Mouse (Mus musculus) limb, embryonic 10.5 days (tissue): ENCODE results near the gene Crabp2. TPM values are rescaled to one million over a fixed set of nuclear protein-coding genes. Genes with fewer than 3 reads are reported as not detected.

Experiments
- DNase-seq: peaks from one replicate; pipeline ENCODE4 v3.0.0-alpha.2; 2017; ENCODE audit warnings: low spot score
- H3K27ac ChIP-seq: fragments of 300-500 bp; sonication (generic); 2 replicates; pipeline ENCODE4 v1.5.1; 2016; ENCODE audit warnings: mild to moderate bottlenecking
- H3K27me3 ChIP-seq: fragments of 300-500 bp; sonication (generic); 2 replicates; pipeline ENCODE4 v1.6.1; 2016; ENCODE audit warnings: low read depth, mild to moderate bottlenecking; ENCODE audit not compliant: poor library complexity, severe bottlenecking
- H3K36me3 ChIP-seq: fragments of 300-500 bp; sonication (generic); 2 replicates; pipeline ENCODE4 v1.6.1; 2016; ENCODE audit warnings: mild to moderate bottlenecking, moderate library complexity
- H3K4me1 ChIP-seq: fragments of 300-500 bp; sonication (generic); 2 replicates; pipeline ENCODE4 v1.6.1; 2016
- H3K4me3 ChIP-seq: fragments of 300-500 bp; sonication (generic); 2 replicates; pipeline ENCODE4 v1.5.1; 2016; ENCODE audit warnings: mild to moderate bottlenecking, moderate library complexity
- H3K9me3 ChIP-seq: fragments of 300-500 bp; sonication (generic); replicated peaks from 2 replicates; pipeline ENCODE4 v1.6.1; 2016; ENCODE audit warnings: mild to moderate bottlenecking
- WGBS: fragments of 180-500 bp; shearing (Covaris S2); methylation state at CpG from one replicate; pipeline ENCODE4 v1.1.7; 2016; 5-methylcytosine and 5-hydroxymethylcytosine counted together
- polyA plus RNA-seq: library from polyadenylated mRNA; unstranded; fragments of >200 nt; fragmentation: Nextera tagmentation; extraction: Ambion mirVana; gene quantifications from 2 replicates; pipeline ENCODE4 v1.2.1, GENCODE M21; 2016

Gene Crabp2
- polyA plus RNA-seq, 1 experiment from 2014 or later: 944 TPM

GRCm38 (mm10) chr3:87949955-87950515 lies 1.6 kb downstream of the Crabp2 start:
- Histone ChIP-seq H3K27ac (peak overlapping the region; percentile 93), H3K9me3 (no peaks in the 10 kb centered on the region), H3K27me3 (no peaks in the 10 kb centered on the region), H3K36me3 (peaks cover 48% of the 10 kb centered on the region), H3K4me3 (peak overlapping the region; percentile 75), H3K4me1 (peaks cover 79% of the 10 kb centered on the region)
- WGBS: 4% methylated on average over 13 of the region's 13 CpGs
- peak; percentile 61 for DNase-seq

- DNase-seq: no peak
- Histone ChIP-seq H3K9me3 (no peaks in the 10 kb centered on the region), H3K4me3 (peak overlapping the region; percentile 75), H3K27me3 (no peaks in the 10 kb centered on the region), H3K4me1 (peaks cover 62% of the 10 kb centered on the region), H3K36me3 (peaks cover 47% of the 10 kb centered on the region), H3K27ac (peak overlapping the region; percentile 57)
- WGBS: 15% methylated on average over 12 of the region's 12 CpGs
Observed at GRCm38 (mm10) chr3:87951946-87952345, 3.5 kb downstream of the Crabp2 start.

- H3K27me3 ChIP-seq: no peaks in the 10 kb centered on the region
- peaks cover 47% of the 10 kb centered on the region for H3K36me3 ChIP-seq
- H3K4me3 ChIP-seq: peak overlapping the region; percentile 75
- WGBS: 3% methylated on average over 5 of the region's 5 CpGs
- peaks cover 60% of the 10 kb centered on the region for H3K4me1 ChIP-seq
- peak overlapping the region; percentile 57 for H3K27ac ChIP-seq
- H3K9me3 ChIP-seq: no peaks in the 10 kb centered on the region
- DNase-seq: peak; percentile 41
Observed at GRCm38 (mm10) chr3:87952440-87952839, 4.0 kb downstream of the Crabp2 start.

GRCm38 (mm10) chr3:87958056-87958455 lies 9.6 kb downstream of the Crabp2 start:
- Histone ChIP-seq H3K27me3 (no peaks in the 10 kb centered on the region), H3K4me3 (no peak overlapping the region), H3K4me1 (peaks cover 39% of the 10 kb centered on the region), H3K27ac (peak overlapping the region; percentile 71), H3K36me3 (peaks cover 23% of the 10 kb centered on the region), H3K9me3 (no peaks in the 10 kb centered on the region)
- WGBS: 4% methylated on average over 1 of the region's 1 CpGs
- DNase-seq: no peak

- Histone ChIP-seq H3K4me3 (0 out of 2 replicates have a peak overlapping the region, but pooled peaks have one; percentile 5), H3K27ac (peak overlapping the region; percentile 71)
Observed at GRCm38 (mm10) chr3:87958476-87958875, 10.0 kb downstream of the Crabp2 start.

GRCm38 (mm10) chr3:87958967-87959366 lies 10.5 kb downstream of the Crabp2 start:
- no peak for DNase-seq
- 0 out of 2 replicates have a peak overlapping the region, but pooled peaks have one; percentile 5 for H3K4me3 ChIP-seq
- peak overlapping the region; percentile 90 for H3K27ac ChIP-seq
- 17% methylated on average over 1 of the region's 1 CpGs for WGBS
- no peaks in the 10 kb centered on the region for H3K9me3 ChIP-seq
- H3K36me3 ChIP-seq: peaks cover 14% of the 10 kb centered on the region
- peaks cover 39% of the 10 kb centered on the region for H3K4me1 ChIP-seq
- no peaks in the 10 kb centered on the region for H3K27me3 ChIP-seq

More at GRCm38 (mm10) chr3:87958476-87958875, 10.0 kb downstream of the Crabp2 start:
- Histone ChIP-seq H3K36me3 (peaks cover 19% of the 10 kb centered on the region), H3K4me1 (peaks cover 39% of the 10 kb centered on the region), H3K27me3 (no peaks in the 10 kb centered on the region), H3K9me3 (no peaks in the 10 kb centered on the region)
- no peak for DNase-seq
- 11% methylated on average over 4 of the region's 4 CpGs for WGBS

- no peak for DNase-seq
- no peak overlapping the region for H3K4me3 ChIP-seq
- no peaks in the 10 kb centered on the region for H3K27me3 ChIP-seq
- 59% methylated on average over 7 of the region's 7 CpGs for WGBS
- H3K27ac ChIP-seq: peak overlapping the region; percentile 90; the same call in 1 of the 2 replicates
- H3K9me3 ChIP-seq: no peaks in the 10 kb centered on the region
- H3K4me1 ChIP-seq: peaks cover 39% of the 10 kb centered on the region
- peaks cover 10% of the 10 kb centered on the region for H3K36me3 ChIP-seq
Observed at GRCm38 (mm10) chr3:87959371-87959770, 10.9 kb downstream of the Crabp2 start.

- peaks cover 2% of the 10 kb centered on the region for H3K36me3 ChIP-seq
- DNase-seq: peak; percentile 48
- H3K9me3 ChIP-seq: no peaks in the 10 kb centered on the region
- 11% methylated on average over 10 of the region's 10 CpGs for WGBS
- peak overlapping the region; percentile 90 for H3K27ac ChIP-seq
- H3K27me3 ChIP-seq: no peaks in the 10 kb centered on the region
- peaks cover 39% of the 10 kb centered on the region for H3K4me1 ChIP-seq
- peak overlapping the region; percentile 52 for H3K4me3 ChIP-seq
Observed at GRCm38 (mm10) chr3:87960191-87960585, 11.7 kb downstream of the Crabp2 start.

- Histone ChIP-seq H3K27me3 (no peaks in the 10 kb centered on the region), H3K27ac (peak overlapping the region; percentile 90), H3K4me1 (peaks cover 39% of the 10 kb centered on the region), H3K9me3 (no peaks in the 10 kb centered on the region), H3K4me3 (peak overlapping the region; percentile 52), H3K36me3 (no peaks in the 10 kb centered on the region)
- peak; percentile 93 for DNase-seq
- 2% methylated on average over 27 of the region's 27 CpGs for WGBS
Observed at GRCm38 (mm10) chr3:87960586-87961191, 12.2 kb downstream of the Crabp2 start.

GRCm38 (mm10) chr3:87970184-87970938 lies 21.9 kb downstream of the Crabp2 start:
- DNase-seq: peak; percentile 75
- peak overlapping the region; percentile 59 for H3K4me3 ChIP-seq
- peaks cover 48% of the 10 kb centered on the region for H3K4me1 ChIP-seq
- WGBS: 2% methylated on average over 21 of the region's 21 CpGs
- peaks cover 40% of the 10 kb centered on the region for H3K27me3 ChIP-seq
- peak overlapping the region; percentile 86 for H3K27ac ChIP-seq
- H3K9me3 ChIP-seq: no peaks in the 10 kb centered on the region
- H3K36me3 ChIP-seq: peaks cover 2% of the 10 kb centered on the region

- Histone ChIP-seq H3K4me1 (peaks cover 48% of the 10 kb centered on the region), H3K36me3 (peaks cover 8% of the 10 kb centered on the region), H3K9me3 (no peaks in the 10 kb centered on the region), H3K27ac (peak within 1 kb of the TSS; percentile 86), H3K27me3 (peaks cover 40% of the 10 kb centered on the region), H3K4me3 (peak within 1 kb of the TSS; percentile 59)
- WGBS: under 1% methylated on average over 44 of the region's 44 CpGs
- DNase-seq: peak; percentile 85
Observed at GRCm38 (mm10) chr3:87970939-87971488, 22.5 kb downstream of the Crabp2 start, which contains the start of gene Nes. Gene Nes, plus strand, starts transcription at chr3:87971078.

- peak overlapping the region; percentile 59 for H3K4me3 ChIP-seq
- peak overlapping the region; percentile 86 for H3K27ac ChIP-seq
- H3K4me1 ChIP-seq: peaks cover 48% of the 10 kb centered on the region
- peak; percentile 54 for DNase-seq
- peaks cover 40% of the 10 kb centered on the region for H3K27me3 ChIP-seq
- 1% methylated on average over 59 of the region's 60 CpGs for WGBS
- H3K36me3 ChIP-seq: peaks cover 13% of the 10 kb centered on the region
- H3K9me3 ChIP-seq: no peaks in the 10 kb centered on the region
Observed at GRCm38 (mm10) chr3:87971489-87972202, 23.2 kb downstream of the Crabp2 start.
